Mouse (Mus musculus) stomach, embryonic 15.5 days (tissue): ENCODE data around the gene BC004004. TPM values are rescaled to one million over a fixed set of nuclear protein-coding genes. Genes with fewer than 3 reads are reported as not detected.
"Not testable (repeated sequence)": the region's sequence is repeated elsewhere in the genome, so short reads cannot be mapped to it uniquely, and the experiment has no call there.

Experiments
- ATAC-seq: fragments of 200-750 bp; cut with Nextera tagmentation; 2 replicates; pipeline ENCODE4 v1.8.0; 2017; ENCODE audit warnings: low read depth, moderate number of reproducible peaks, moderate TSS enrichment; ENCODE audit not compliant: insufficient read depth, low FRiP score
- H3K27ac ChIP-seq: fragments of 300-500 bp; sonication (generic); 2 replicates; pipeline ENCODE4 v1.5.1; 2015; ENCODE audit warnings: mild to moderate bottlenecking, inconsistent platforms
- H3K27me3 ChIP-seq: fragments of 300-500 bp; sonication (generic); replicated peaks from 2 replicates; pipeline ENCODE4 v1.6.1; 2015; ENCODE audit warnings: inconsistent platforms
- H3K36me3 ChIP-seq: fragments of 300-500 bp; sonication (generic); 2 replicates; pipeline ENCODE4 v1.6.1; 2015; ENCODE audit warnings: inconsistent platforms
- H3K4me1 ChIP-seq: fragments of 300-500 bp; sonication (generic); 2 replicates; pipeline ENCODE4 v1.6.1; 2015; ENCODE audit warnings: inconsistent platforms
- H3K4me2 ChIP-seq: fragments of 300-500 bp; sonication (generic); 2 replicates; pipeline ENCODE4 v1.6.1; 2015; ENCODE audit warnings: mild to moderate bottlenecking, inconsistent platforms
- H3K4me3 ChIP-seq: fragments of 300-500 bp; sonication (generic); replicated peaks from 2 replicates; pipeline ENCODE4 v1.5.1; 2015; ENCODE audit warnings: inconsistent platforms
- H3K9ac ChIP-seq: fragments of 300-500 bp; sonication (generic); 2 replicates; pipeline ENCODE4 v1.6.1; 2015; ENCODE audit warnings: inconsistent platforms
- H3K9me3 ChIP-seq: fragments of 300-500 bp; sonication (generic); 2 replicates; pipeline ENCODE4 v1.6.1; 2016; ENCODE audit warnings: inconsistent platforms
- WGBS: fragments of 180-500 bp; shearing (Covaris S2); methylation state at CpG from one replicate; pipeline ENCODE4 v1.1.7; 2015; 5-methylcytosine and 5-hydroxymethylcytosine counted together
- polyA plus RNA-seq: library from polyadenylated mRNA; unstranded; fragments of >200 nt; fragmentation: Nextera tagmentation; extraction: Ambion mirVana; gene quantifications from 2 replicates; pipeline ENCODE4 v1.2.1, GENCODE M21; 2015

BC004004 gene
- polyA plus RNA-seq, 1 experiment from 2014 or later: 81.6 TPM

DNA sequence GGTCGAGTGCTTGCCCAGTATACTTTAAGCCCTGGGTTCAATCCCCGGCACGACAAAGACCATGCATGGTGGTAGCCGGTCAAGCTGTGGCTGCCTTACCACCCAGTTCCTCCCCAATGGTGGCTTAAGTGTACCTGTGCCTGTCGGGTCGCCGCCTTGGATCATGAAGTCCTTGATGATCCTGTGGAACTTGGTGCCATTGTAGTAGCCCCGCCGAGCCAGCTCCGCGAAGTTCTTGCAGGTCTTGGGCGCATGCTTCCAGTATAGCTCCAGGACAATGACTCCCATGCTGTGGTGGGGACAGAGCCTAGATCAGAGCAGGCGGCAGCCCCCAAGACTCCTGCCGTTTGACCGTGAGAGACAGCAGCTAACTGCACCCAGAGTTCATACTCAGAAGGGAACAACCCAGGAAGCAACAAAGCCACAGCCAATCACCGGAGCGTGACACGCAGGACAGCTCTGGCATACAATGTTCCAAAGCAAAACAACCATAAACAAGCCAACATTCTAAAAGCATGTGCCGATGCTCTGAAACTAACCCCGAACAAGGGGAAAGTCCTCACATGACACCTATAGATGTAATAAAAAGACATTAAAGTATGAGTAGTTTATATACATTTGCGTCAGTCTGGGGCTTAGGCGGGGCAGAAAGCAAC lies 6.9 kb upstream of the BC004004 start:
- no peak overlapping the region for H3K9ac ChIP-seq
- H3K27me3 ChIP-seq: no peaks in the 10 kb centered on the region
- no peaks in the 10 kb centered on the region for H3K9me3 ChIP-seq
- ATAC-seq: no peak
- H3K4me1 ChIP-seq: peaks cover 36% of the 10 kb centered on the region
- H3K27ac ChIP-seq: no peak overlapping the region
- peaks cover 27% of the 10 kb centered on the region for H3K36me3 ChIP-seq
- WGBS: 88% methylated on average over 22 of the region's 22 CpGs
- H3K4me2 ChIP-seq: no peak overlapping the region
- no peak overlapping the region for H3K4me3 ChIP-seq

DNA sequence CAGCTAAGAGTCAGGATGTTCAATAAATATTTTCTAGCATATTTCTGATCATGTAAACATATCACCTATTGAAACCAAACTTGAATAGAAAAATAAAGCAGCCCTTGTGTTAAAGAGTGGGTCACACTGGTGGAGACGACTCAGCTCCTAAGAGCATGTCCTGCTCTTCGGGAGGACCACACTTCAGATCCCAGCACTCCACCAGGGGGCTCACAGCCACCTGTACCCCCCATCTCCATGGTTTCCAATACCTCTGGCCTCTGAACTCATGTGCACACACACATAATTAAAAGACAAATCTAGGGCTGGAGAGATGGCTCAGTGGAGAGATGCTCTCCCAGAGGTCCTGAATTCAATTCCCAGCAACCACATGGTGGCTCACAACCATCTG lies 6.3 kb upstream of the BC004004 start:
- 38% methylated on average over 2 of the region's 2 CpGs for WGBS
- Histone ChIP-seq H3K4me1 (peaks cover 32% of the 10 kb centered on the region), H3K36me3 (peaks cover 23% of the 10 kb centered on the region), H3K4me2 (peak overlapping the region; percentile 69; the same call in 1 of the 2 replicates), H3K9me3 (no peaks in the 10 kb centered on the region), H3K27ac (no peak overlapping the region), H3K27me3 (no peaks in the 10 kb centered on the region), H3K9ac (no peak overlapping the region), H3K4me3 (peak overlapping the region; percentile 88; the same call in 1 of the 2 replicates)
- no peak for ATAC-seq

DNA sequence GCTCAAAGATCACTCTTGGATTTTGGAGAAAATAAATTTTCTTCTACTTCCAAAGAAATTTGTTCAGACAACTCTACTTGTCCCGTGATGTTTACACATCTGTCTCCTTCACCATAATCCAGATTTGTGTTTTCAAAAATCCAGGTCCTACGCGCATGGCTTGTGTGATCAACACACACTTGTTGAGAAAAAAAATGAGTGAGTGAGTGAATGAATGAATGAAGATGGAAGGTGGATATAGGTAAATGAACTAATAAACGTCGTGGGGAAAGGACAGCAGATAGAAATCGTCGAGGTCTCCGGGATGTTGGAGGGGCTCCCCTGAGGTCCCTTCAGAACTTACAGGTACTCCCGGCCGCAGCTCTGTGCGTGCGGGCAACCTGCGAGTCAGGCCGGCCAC lies 5.2 kb upstream of the BC004004 start:
- peak overlapping the region; percentile 69 for H3K4me2 ChIP-seq
- no peaks in the 10 kb centered on the region for H3K27me3 ChIP-seq
- peak overlapping the region; percentile 100 for H3K27ac ChIP-seq
- H3K36me3 ChIP-seq: peaks cover 12% of the 10 kb centered on the region
- peak overlapping the region; percentile 88 for H3K4me3 ChIP-seq
- peaks cover 36% of the 10 kb centered on the region for H3K4me1 ChIP-seq
- H3K9ac ChIP-seq: peak overlapping the region; percentile 89
- no peaks in the 10 kb centered on the region for H3K9me3 ChIP-seq
- ATAC-seq: no peak
- WGBS: under 1% methylated on average over 14 of the region's 14 CpGs

DNA sequence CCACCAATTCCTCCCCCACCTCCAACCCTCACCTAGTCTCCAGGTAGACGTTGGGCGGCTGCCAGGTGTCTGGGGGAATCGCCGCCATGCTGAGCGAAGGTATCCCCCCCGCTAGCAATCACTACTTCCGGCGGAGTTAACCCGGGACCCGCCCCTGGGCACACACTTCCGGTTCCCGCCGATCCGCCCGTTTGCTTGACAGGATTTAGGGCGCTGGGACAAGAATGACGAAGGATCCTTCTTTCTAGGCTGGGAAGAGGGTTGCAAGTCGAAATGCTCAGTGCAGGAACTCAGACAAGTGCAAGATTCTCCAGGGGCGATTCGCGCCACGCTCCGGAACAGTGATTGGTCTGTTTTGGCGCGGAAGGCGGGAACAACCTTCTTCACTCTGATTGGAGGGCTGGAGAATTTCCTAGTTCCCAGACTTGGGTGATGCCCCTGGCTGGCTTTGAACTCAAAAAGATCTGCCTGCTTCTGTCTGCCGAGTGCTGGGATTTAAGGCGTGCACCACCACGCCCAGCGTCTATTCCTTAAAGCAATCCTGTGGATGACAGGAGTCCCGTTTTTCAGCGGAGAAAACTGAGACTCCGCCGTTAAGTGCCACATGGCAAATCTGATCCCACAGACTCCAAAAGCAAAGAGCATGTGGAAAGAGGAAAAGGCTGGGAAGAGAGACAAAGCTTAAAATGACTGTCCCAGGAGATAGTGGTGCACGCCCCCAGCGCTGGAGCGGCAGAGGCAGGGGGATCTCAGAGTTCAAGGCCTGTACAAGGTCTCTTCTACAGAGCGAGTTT lies 4.6 kb upstream of the BC004004 start, which contains the start of gene Ppil1:
Gene Ppil1, minus strand, starts transcription at position 347 of the 794 bp plus-strand sequence.
- Histone ChIP-seq H3K4me3 (peak within 1 kb of the TSS; percentile 88), H3K9me3 (no peaks in the 10 kb centered on the region), H3K27me3 (no peaks in the 10 kb centered on the region), H3K4me1 (peaks cover 36% of the 10 kb centered on the region), H3K27ac (peak within 1 kb of the TSS; percentile 100), H3K36me3 (peaks cover 12% of the 10 kb centered on the region), H3K9ac (peak within 1 kb of the TSS; percentile 89), H3K4me2 (peak within 1 kb of the TSS; percentile 69)
- peak; percentile 61; the same call in 1 of the 2 replicates for ATAC-seq
- WGBS: 8% methylated on average over 38 of the region's 38 CpGs

DNA sequence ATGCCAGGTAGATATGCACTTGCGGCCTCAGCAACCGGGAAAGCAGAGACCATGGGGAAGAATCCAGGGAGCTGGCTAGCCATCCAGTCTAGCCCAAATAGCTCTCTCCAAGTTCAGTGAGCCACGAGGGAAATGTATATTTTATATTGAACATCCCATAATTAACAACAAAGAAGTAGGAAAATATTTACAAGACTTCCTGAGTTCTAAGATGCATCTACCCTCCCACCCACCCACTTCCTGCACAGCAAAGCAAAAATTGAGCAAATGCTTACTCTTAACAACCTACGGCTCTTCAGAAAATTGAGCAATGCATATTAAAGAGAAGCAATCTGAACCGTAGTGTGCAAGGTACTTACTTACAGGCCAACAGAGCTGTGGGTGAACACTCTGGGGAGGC lies 3.8 kb upstream of the BC004004 start:
- Histone ChIP-seq H3K27me3 (no peaks in the 10 kb centered on the region), H3K27ac (peak overlapping the region; percentile 100), H3K36me3 (peaks cover 12% of the 10 kb centered on the region), H3K4me1 (peaks cover 40% of the 10 kb centered on the region), H3K9ac (no peak overlapping the region), H3K4me2 (peak overlapping the region; percentile 69; the same call in 1 of the 2 replicates), H3K9me3 (no peaks in the 10 kb centered on the region), H3K4me3 (peak overlapping the region; percentile 88)
- WGBS: 77% methylated on average over 5 of the region's 5 CpGs
- ATAC-seq: no peak

DNA sequence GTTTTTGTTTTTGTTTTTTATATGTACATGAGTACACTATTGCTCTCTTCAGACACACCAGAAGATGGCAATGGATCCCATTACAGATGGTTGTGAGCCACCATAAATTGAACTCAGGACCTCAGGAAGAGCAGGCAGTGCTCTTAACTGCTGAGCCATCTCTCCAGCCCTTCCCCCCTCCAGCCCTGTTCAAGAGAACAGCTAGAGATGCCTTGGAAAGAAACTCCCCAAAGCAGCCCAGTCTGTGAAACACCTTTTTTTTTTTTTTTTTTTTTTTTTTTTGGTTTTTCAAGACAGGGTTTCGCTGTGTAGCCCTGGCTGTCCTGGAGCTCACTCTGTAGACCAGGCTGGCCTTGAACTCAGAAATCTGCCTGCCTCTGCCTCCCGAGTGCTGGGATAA lies 1.5 kb upstream of the BC004004 start:
- H3K27me3 ChIP-seq, H3K4me2 ChIP-seq, H3K36me3 ChIP-seq, ATAC-seq, H3K9ac ChIP-seq, H3K27ac ChIP-seq, H3K9me3 ChIP-seq, H3K4me3 ChIP-seq: not testable (repeated sequence)
- 93% methylated on average over 2 of the region's 2 CpGs for WGBS
- H3K4me1 ChIP-seq: peaks cover 26% of the 10 kb centered on the region

DNA sequence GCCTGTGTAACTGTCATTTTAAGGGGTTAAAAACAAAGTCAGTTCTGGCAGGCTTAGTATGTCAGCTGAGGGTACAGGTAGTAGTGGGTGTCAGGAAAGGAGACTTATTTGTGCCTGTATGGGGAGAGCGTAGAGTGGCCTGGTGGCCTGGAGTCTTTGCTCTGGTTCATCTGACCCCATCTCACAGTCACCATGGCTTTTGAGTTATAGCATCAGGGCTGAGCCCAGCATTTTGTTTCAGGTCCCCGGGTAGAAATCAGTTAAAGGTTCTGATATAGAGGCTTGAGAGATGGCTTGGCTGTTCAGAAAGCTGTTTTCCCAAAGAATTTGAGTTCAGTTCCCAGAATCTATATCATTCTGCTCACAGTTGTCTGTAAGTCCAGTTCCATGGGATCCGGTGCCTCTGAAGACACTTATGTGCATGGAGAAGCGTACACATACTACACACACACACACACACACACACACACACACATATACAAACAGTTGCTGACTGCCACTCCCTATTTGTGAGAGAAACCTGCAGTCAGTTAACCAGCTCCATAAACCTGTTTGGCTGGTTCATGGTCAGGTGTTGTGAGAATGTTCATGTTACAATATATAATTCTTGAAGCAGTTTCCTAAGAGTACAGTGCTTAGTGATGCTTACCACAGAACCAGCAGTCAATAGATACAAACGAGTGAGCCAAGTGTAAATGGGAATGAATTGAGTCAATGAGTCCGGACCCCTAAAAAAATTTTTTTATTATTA lies 482 bp upstream of the BC004004 start:
- Histone ChIP-seq H3K27ac (peak overlapping the region; percentile 98), H3K4me2 (peak overlapping the region; percentile 69), H3K36me3 (no peaks in the 10 kb centered on the region), H3K9ac (no peak overlapping the region; the same call in 1 of the 2 replicates), H3K4me3 (peak overlapping the region; percentile 89), H3K27me3 (no peaks in the 10 kb centered on the region), H3K4me1 (peaks cover 16% of the 10 kb centered on the region), H3K9me3 (no peaks in the 10 kb centered on the region)
- peak; percentile 50 for ATAC-seq
- 49% methylated on average over 6 of the region's 6 CpGs for WGBS

DNA sequence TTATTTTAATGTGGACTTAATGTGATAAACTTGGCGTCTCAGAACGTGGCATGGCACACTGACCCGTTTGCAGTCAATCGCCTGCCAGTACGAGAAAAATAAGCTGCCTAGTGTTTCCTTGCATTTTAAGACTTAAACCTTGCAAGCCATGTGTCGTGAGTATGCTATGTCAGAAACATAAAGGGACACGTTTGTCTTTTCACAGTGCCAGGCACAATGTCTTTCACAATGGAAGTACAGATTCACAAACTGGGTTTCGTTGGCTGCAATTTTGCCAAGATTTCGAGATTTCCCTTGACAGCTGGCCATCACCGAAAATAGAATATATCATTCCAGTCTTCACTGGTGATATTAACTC lies 740 bp downstream of the BC004004 start:
- Histone ChIP-seq H3K4me3 (peak overlapping the region; percentile 89), H3K36me3 (no peaks in the 10 kb centered on the region), H3K4me2 (peak overlapping the region; percentile 69), H3K9ac (peak overlapping the region; percentile 97), H3K4me1 (peaks cover 13% of the 10 kb centered on the region), H3K9me3 (no peaks in the 10 kb centered on the region), H3K27me3 (no peaks in the 10 kb centered on the region), H3K27ac (peak overlapping the region; percentile 98)
- ATAC-seq: no peak
- 17% methylated on average over 10 of the region's 10 CpGs for WGBS

DNA sequence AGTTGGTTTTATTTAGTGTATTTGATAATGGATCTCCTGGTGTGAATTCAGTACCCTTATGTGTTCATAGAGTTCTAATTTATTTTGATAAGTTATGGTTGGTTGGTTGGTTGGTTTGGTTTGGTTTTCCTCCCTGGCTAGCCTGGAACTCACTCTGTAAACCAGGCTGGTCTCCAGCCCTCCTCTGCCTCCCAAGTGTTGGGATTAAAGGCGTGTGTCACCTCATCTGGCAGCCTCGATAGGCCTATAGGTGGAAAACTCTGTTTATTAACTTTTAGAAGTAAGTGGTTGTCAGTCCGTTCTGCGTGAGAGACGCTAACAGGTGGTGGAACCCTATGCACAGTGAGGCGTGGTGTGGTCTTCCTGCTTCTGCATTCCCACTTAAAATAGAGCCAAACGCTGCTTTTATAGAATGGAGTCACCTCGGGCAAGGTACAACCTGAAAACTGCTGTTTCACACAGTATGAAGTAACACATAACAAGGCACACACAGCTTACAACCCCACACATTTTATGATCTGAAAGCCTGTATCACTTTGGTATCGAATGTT lies 1.6 kb downstream of the BC004004 start:
- Histone ChIP-seq H3K27me3 (no peaks in the 10 kb centered on the region), H3K9me3 (no peaks in the 10 kb centered on the region), H3K4me1 (peaks cover 9% of the 10 kb centered on the region), H3K4me3 (no peak overlapping the region), H3K36me3 (no peaks in the 10 kb centered on the region), H3K9ac (no peak overlapping the region), H3K27ac (no peak overlapping the region), H3K4me2 (peak overlapping the region; percentile 69)
- WGBS: 91% methylated on average over 9 of the region's 9 CpGs
- no peak for ATAC-seq

DNA sequence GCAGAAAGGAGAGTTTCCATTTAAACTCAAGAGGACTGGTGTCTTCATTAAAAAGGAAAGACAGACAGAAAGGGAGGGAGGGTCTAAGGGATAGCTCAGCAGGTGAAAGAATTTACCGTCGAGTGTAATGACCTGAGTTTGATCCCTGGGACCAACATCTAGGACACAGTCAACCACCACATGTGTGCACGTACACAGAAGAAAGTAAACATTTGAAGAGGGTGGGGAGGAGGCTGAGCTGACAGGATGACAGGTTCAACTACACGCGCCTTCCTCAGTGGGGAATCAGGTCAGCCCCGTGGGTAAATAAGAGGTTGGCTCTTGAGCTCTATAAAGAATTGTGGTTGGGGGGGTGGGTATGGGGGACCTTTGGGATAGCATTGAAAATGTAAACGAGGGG lies 4.6 kb downstream of the BC004004 start:
- Histone ChIP-seq H3K9me3 (no peaks in the 10 kb centered on the region), H3K4me3 (no peak overlapping the region), H3K4me2 (no peak overlapping the region), H3K27ac (no peak overlapping the region), H3K27me3 (no peaks in the 10 kb centered on the region), H3K36me3 (no peaks in the 10 kb centered on the region), H3K4me1 (peaks cover 7% of the 10 kb centered on the region), H3K9ac (no peak overlapping the region)
- no peak for ATAC-seq
- 66% methylated on average over 7 of the region's 7 CpGs for WGBS

DNA sequence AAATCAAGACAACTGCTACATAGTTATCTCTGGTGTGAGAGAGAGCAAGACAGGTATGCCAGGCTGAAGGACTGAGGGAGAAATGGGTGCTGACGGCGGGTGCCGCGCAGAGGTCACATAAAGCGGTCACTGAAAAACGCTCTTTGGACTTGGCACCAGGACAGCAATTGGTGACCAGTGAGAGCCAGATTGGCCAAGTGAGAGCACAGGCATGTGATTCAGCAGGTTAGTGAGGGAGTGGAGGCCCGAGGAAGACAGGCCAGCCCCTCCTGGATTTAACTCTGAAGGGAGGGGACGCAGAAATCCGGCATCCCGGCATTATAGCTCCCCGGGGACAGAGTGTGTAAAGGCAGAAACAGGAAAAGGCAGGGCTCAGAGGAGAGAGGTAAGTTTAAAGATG lies 5.3 kb downstream of the BC004004 start:
- H3K4me3 ChIP-seq: no peak overlapping the region
- H3K4me2 ChIP-seq: no peak overlapping the region
- peaks cover 5% of the 10 kb centered on the region; the same call in 1 of the 2 replicates for H3K4me1 ChIP-seq
- 76% methylated on average over 11 of the region's 11 CpGs for WGBS
- H3K36me3 ChIP-seq: no peaks in the 10 kb centered on the region
- no peak overlapping the region for H3K9ac ChIP-seq
- H3K9me3 ChIP-seq: no peaks in the 10 kb centered on the region
- H3K27me3 ChIP-seq: no peaks in the 10 kb centered on the region
- no peak overlapping the region for H3K27ac ChIP-seq
- ATAC-seq: no peak
